ENCODE assay signal across 8 mouse cellular contexts in genomic region chr6:135362459-135363159, GRCm38 (mm10). TPM values are rescaled to one million over a fixed set of nuclear protein-coding genes. Genes with fewer than 3 reads are reported as not detected.
DNase-seq lines count a peak whose midpoint lies in the region; ATAC-seq and TF ChIP-seq lines count a peak whose summit lies in the region.

Gene Emp1, plus strand, starts transcription at chr6:135362545.

- peak within 1 kb of the TSS; percentile 81 for H3K9ac ChIP-seq in embryonic facial prominence, embryonic 14.5 days (ENCODE audit: low read depth, low read length)
- peak within 1 kb of the TSS; percentile 82 for H3K9ac ChIP-seq in heart, embryonic 13.5 days
- H3K9ac ChIP-seq in kidney, embryonic 14.5 days (ENCODE audit: low read depth, low read length) = peak within 1 kb of the TSS; percentile 58
- 0 out of 2 replicates have a peak within 1 kb of the TSS, but pooled peaks have one; percentile 14 for H3K9ac ChIP-seq in neural tube, embryonic 15.5 days (replicated peaks)

- peak within 1 kb of the TSS; percentile 60 for H3K4me2 ChIP-seq in embryonic facial prominence, embryonic 14.5 days (ENCODE audit: low read depth, low read length)
- peak within 1 kb of the TSS; percentile 63 for H3K4me2 ChIP-seq in heart, embryonic 13.5 days
- H3K4me2 ChIP-seq in kidney, embryonic 14.5 days (replicated peaks; ENCODE audit: low read depth, low read length) = peak within 1 kb of the TSS; percentile 42
- peak within 1 kb of the TSS; percentile 35 for H3K4me2 ChIP-seq in neural tube, embryonic 15.5 days

- H3K36me3 ChIP-seq in thymus, adult 2 months (ENCODE audit: control insufficient read depth, insufficient read depth, low read length) = no peaks in the 10 kb centered on the region
- peaks cover 13% of the 10 kb centered on the region; the same call in 1 of the 2 replicates for H3K36me3 ChIP-seq in embryonic facial prominence, embryonic 14.5 days (ENCODE audit: control insufficient read depth, insufficient read depth, low read length)
- 0 out of 2 replicates have a peak, but pooled peaks cover 6% of the 10 kb centered on the region for H3K36me3 ChIP-seq in heart, embryonic 13.5 days
- no peaks in the 10 kb centered on the region; the same call in 1 of the 2 replicates for H3K36me3 ChIP-seq in kidney, embryonic 14.5 days (ENCODE audit: control insufficient read depth, insufficient read depth, low read length)
- no peaks in the 10 kb centered on the region for H3K36me3 ChIP-seq in neural tube, embryonic 15.5 days

- DNase-seq in thymus, adult 2 months = peak; percentile 20
- no peak for DNase-seq in thymus, postnatal 36 days
- peak; percentile 95 for DNase-seq in embryonic facial prominence, embryonic 14.5 days (ENCODE audit: low spot score)
- DNase-seq in lung, adult 2 months = peak; percentile 68
- peak; percentile 83 to 90 for DNase-seq in urinary bladder, postnatal 36 days (ENCODE audit: low spot score in 2 of 2)

- peak within 1 kb of the TSS; percentile 30 for H3K4me3 ChIP-seq in thymus, adult 2 months (ENCODE audit: control insufficient read depth, insufficient read depth, low read length)
- peak within 1 kb of the TSS; percentile 54 for H3K4me3 ChIP-seq in embryonic facial prominence, embryonic 14.5 days (ENCODE audit: low read depth, low read length)
- H3K4me3 ChIP-seq in heart, embryonic 13.5 days = peak within 1 kb of the TSS; percentile 58
- H3K4me3 ChIP-seq in kidney, embryonic 14.5 days (ENCODE audit: low read length) = peak within 1 kb of the TSS; percentile 29
- H3K4me3 ChIP-seq in lung, adult 2 months (replicated peaks; ENCODE audit: extremely low read depth, low read depth, low read length) = peak within 1 kb of the TSS; percentile 82
- H3K4me3 ChIP-seq in neural tube, embryonic 15.5 days (replicated peaks) = peak within 1 kb of the TSS; percentile 26

- H3K27ac ChIP-seq in thymus, adult 2 months (ENCODE audit: control insufficient read depth, insufficient read depth, low read length) = no peak within 1 kb of the TSS; the same call in none of the 2 replicates
- H3K27ac ChIP-seq in embryonic facial prominence, embryonic 14.5 days (replicated peaks; ENCODE audit: low read depth, low read length) = peak within 1 kb of the TSS; percentile 97
- H3K27ac ChIP-seq in heart, embryonic 13.5 days (replicated peaks) = peak within 1 kb of the TSS; percentile 92
- H3K27ac ChIP-seq in kidney, embryonic 14.5 days (ENCODE audit: low read depth, low read length) = peak within 1 kb of the TSS; percentile 78
- peak within 1 kb of the TSS; percentile 72 for H3K27ac ChIP-seq in neural tube, embryonic 15.5 days (replicated peaks)

- peak; percentile 67 for ATAC-seq in embryonic facial prominence, embryonic 14.5 days (ENCODE audit: low read depth)
- peak; percentile 8; the same call in 1 of the 2 replicates for ATAC-seq in heart, embryonic 13.5 days (ENCODE audit: extremely low read depth, insufficient number of reproducible peaks, low FRiP score, low TSS enrichment)
- ATAC-seq in kidney, embryonic 14.5 days (ENCODE audit: low FRiP score, low TSS enrichment) = peak; percentile 26; the same call in 1 of the 2 replicates
- 0 out of 2 replicates have a peak, but pooled peaks have one; percentile 11 for ATAC-seq in neural tube, embryonic 15.5 days (ENCODE audit: low FRiP score)

- 23% methylated on average over 13 of the region's 13 CpGs for WGBS in thymus, adult 2 months
- WGBS in embryonic facial prominence, embryonic 14.5 days = 19% methylated on average over 13 of the region's 13 CpGs
- WGBS in heart, embryonic 13.5 days = 21% methylated on average over 13 of the region's 13 CpGs
- 17% methylated on average over 13 of the region's 13 CpGs for WGBS in kidney, embryonic 14.5 days
- 5% methylated on average over 13 of the region's 13 CpGs for WGBS in lung, adult 2 months
- WGBS in neural tube, embryonic 15.5 days = 40% methylated on average over 13 of the region's 13 CpGs

- TF ChIP-seq POLR2A in thymus, adult 2 months (IDR thresholded peaks at IDR 0.05; ENCODE audit: control insufficient read depth, extremely low read depth, insufficient read depth, low read length, poor library complexity) = no peak
- TF ChIP-seq POLR2A in lung, adult 2 months (IDR thresholded peaks at IDR 0.05; ENCODE audit: borderline replicate concordance, extremely low read depth, low read depth, low read length) = peak; percentile 73; the same call in 1 of the 2 replicates

- no peaks in the 10 kb centered on the region for H3K27me3 ChIP-seq in thymus, adult 2 months (ENCODE audit: control insufficient read depth, insufficient read depth, low read length)
- no peaks in the 10 kb centered on the region for H3K27me3 ChIP-seq in embryonic facial prominence, embryonic 14.5 days (replicated peaks; ENCODE audit: control insufficient read depth, insufficient read depth, low read length)
- H3K27me3 ChIP-seq in heart, embryonic 13.5 days (replicated peaks) = no peaks in the 10 kb centered on the region
- H3K27me3 ChIP-seq in kidney, embryonic 14.5 days (ENCODE audit: control insufficient read depth, insufficient read depth, low read length) = no peaks in the 10 kb centered on the region
- H3K27me3 ChIP-seq in neural tube, embryonic 15.5 days (replicated peaks) = no peaks in the 10 kb centered on the region

- H3K4me1 ChIP-seq in thymus, adult 2 months (replicated peaks; ENCODE audit: control insufficient read depth, insufficient read depth, low read length) = peaks cover 26% of the 10 kb centered on the region
- peaks cover 36% of the 10 kb centered on the region for H3K4me1 ChIP-seq in embryonic facial prominence, embryonic 14.5 days (ENCODE audit: control insufficient read depth, insufficient read depth, low read length)
- peaks cover 31% of the 10 kb centered on the region for H3K4me1 ChIP-seq in heart, embryonic 13.5 days
- peaks cover 28% of the 10 kb centered on the region; the same call in 1 of the 2 replicates for H3K4me1 ChIP-seq in kidney, embryonic 14.5 days (ENCODE audit: control insufficient read depth, insufficient read depth, low read length)
- H3K4me1 ChIP-seq in lung, adult 2 months (ENCODE audit: control insufficient read depth, insufficient read depth, low read length) = peaks cover 21% of the 10 kb centered on the region
- H3K4me1 ChIP-seq in neural tube, embryonic 15.5 days = peaks cover 18% of the 10 kb centered on the region

- no peak for TF ChIP-seq CTCF in thymus, adult 2 months (IDR thresholded peaks at IDR 0.05; ENCODE audit: borderline replicate concordance, control insufficient read depth, extremely low read depth, insufficient read depth, low read length, poor library complexity)
- no peak for TF ChIP-seq CTCF in lung, adult 2 months (IDR thresholded peaks at IDR 0.05; ENCODE audit: insufficient read depth, low read length)

- H3K9me3 ChIP-seq in embryonic facial prominence, embryonic 14.5 days (ENCODE audit: control insufficient read depth, low read length) = no peaks in the 10 kb centered on the region
- no peaks in the 10 kb centered on the region for H3K9me3 ChIP-seq in heart, embryonic 13.5 days
- H3K9me3 ChIP-seq in kidney, embryonic 14.5 days (ENCODE audit: control insufficient read depth, low read length) = no peaks in the 10 kb centered on the region
- no peaks in the 10 kb centered on the region for H3K9me3 ChIP-seq in neural tube, embryonic 15.5 days (replicated peaks)

RNA-seq across cellular contexts. Expression of gene Emp1, which starts in this region (rescaled TPM):
- 57.5 and 69.9 TPM in 2 replicates for polyA plus RNA-seq in thymus, adult 2 months (2012; rRNA removed)
- polyA plus RNA-seq in embryonic facial prominence, embryonic 14.5 days (2014; fragmentation: Nextera tagmentation; extraction: Ambion mirVana) = 56.5 and 70.8 TPM in 2 replicates
- 37.4 and 38.4 TPM in 2 replicates for polyA plus RNA-seq in heart, embryonic 13.5 days (2015; fragmentation: Nextera tagmentation; extraction: Ambion mirVana)
- polyA plus RNA-seq in kidney, embryonic 14.5 days (2014; fragmentation: Nextera tagmentation; extraction: Ambion mirVana) = 14.0 and 23.7 TPM in 2 replicates
- 105 and 215 TPM in 2 replicates for polyA plus RNA-seq in lung, adult 2 months (2012; rRNA removed)
- polyA plus RNA-seq in neural tube, embryonic 15.5 days (2015; fragmentation: Nextera tagmentation; extraction: Ambion mirVana) = 12.3 and 19.4 TPM in 2 replicates

Comparison
In these comparisons a context has a peak if more than half of its experiments do, and no peak if none do; other contexts are left out.
1. DNase-seq: peak in thymus, adult 2 months (single experiment), embryonic facial prominence, embryonic 14.5 days (single experiment), lung, adult 2 months (single experiment) and urinary bladder, postnatal 36 days (2 of 2); none in thymus, postnatal 36 days (0 of 2).
2. H3K4me3 ChIP-seq: peak in every context shown above with its lines; median percentile 82 in lung, adult 2 months; 58 in heart, embryonic 13.5 days; 54 in embryonic facial prominence, embryonic 14.5 days; 30 in thymus, adult 2 months; 29 in kidney, embryonic 14.5 days; 26 in neural tube, embryonic 15.5 days.
3. ATAC-seq: peak in every context shown above with its lines; median percentile 67 in embryonic facial prominence, embryonic 14.5 days; 26 in kidney, embryonic 14.5 days; 11 in neural tube, embryonic 15.5 days; 8 in heart, embryonic 13.5 days.
4. H3K9ac ChIP-seq: peak in every context shown above with its lines; median percentile 82 in heart, embryonic 13.5 days; 81 in embryonic facial prominence, embryonic 14.5 days; 58 in kidney, embryonic 14.5 days; 14 in neural tube, embryonic 15.5 days.
5. Peak in every context shown above with its lines, with median percentiles within 50 percentile points of each other: H3K4me2 ChIP-seq.